Mouse (Mus musculus) kidney, adult 2 months (tissue): ENCODE measurements around the gene Mylk. TPM values are rescaled to one million over a fixed set of nuclear protein-coding genes. Genes with fewer than 3 reads are reported as not detected.

ENCODE experiments used
- DNase-seq: peaks from one replicate; pipeline ENCODE4 v3.0.0; 2021
- H3K27ac ChIP-seq: fragments of 200-500 bp; 2 replicates; pipeline ENCODE4 v1.5.1; 2012; ENCODE audit warnings: low read depth, low read length, control low read depth, inconsistent platforms; ENCODE audit not compliant: insufficient read depth
- H3K27me3 ChIP-seq: fragments of 200-500 bp; replicated peaks from 2 replicates; pipeline ENCODE4 v1.6.1; 2012; ENCODE audit warnings: mild to moderate bottlenecking, moderate library complexity, low read length, inconsistent platforms; ENCODE audit not compliant: control insufficient read depth, insufficient read depth
- H3K36me3 ChIP-seq: fragments of 200-500 bp; 2 replicates; pipeline ENCODE4 v1.6.1; 2012; ENCODE audit warnings: mild to moderate bottlenecking, moderate library complexity, low read length, inconsistent platforms; ENCODE audit not compliant: control insufficient read depth, insufficient read depth
- H3K4me1 ChIP-seq: fragments of 200-500 bp; 2 replicates; pipeline ENCODE4 v1.6.1; 2011; ENCODE audit warnings: low read length; ENCODE audit not compliant: control insufficient read depth, insufficient read depth
- H3K4me3 ChIP-seq: fragments of 200-500 bp; 2 replicates; pipeline ENCODE4 v1.5.1; 2011; ENCODE audit warnings: mild to moderate bottlenecking, low read depth, low read length, control low read depth; ENCODE audit not compliant: insufficient read depth
- CTCF ChIP-seq: fragments of 200-500 bp; conservative IDR thresholded peaks from 2 replicates; pipeline ENCODE4 v1.5.1; 2011; ENCODE audit warnings: low read depth, mild to moderate bottlenecking, control low read depth, low read length, moderate library complexity, mixed read lengths; ENCODE audit not compliant: insufficient read depth, insufficient read length
- POLR2A ChIP-seq: fragments of 200-500 bp; IDR thresholded peaks from one replicate; pipeline ENCODE4 v1.6.1; 2011; ENCODE audit warnings: low read depth, low read length, control low read depth
- WGBS: fragments of 180-500 bp; shearing (Covaris S2); methylation state at CpG from one replicate; pipeline ENCODE4 v1.1.7; 2018; 5-methylcytosine and 5-hydroxymethylcytosine counted together
- polyA plus RNA-seq: library from polyadenylated mRNA; depleted of rRNA; stranded (reverse); fragments of >200 nt; gene quantifications from 2 replicates; pipeline ENCODE4 v1.2.3, GENCODE M21; 2012

The Mylk gene
- polyA plus RNA-seq, 1 experiment = 64.7 TPM

- Histone ChIP-seq H3K4me3 (no peak overlapping the region), H3K27ac (no peak overlapping the region), H3K4me1 (no peaks in the 10 kb centered on the region), H3K27me3 (no peaks in the 10 kb centered on the region), H3K36me3 (no peaks in the 10 kb centered on the region)
- WGBS = 79% methylated on average over 3 of the region's 3 CpGs
- no peak for DNase-seq
- TF ChIP-seq POLR2A (no peak), CTCF (no peak)
Measured at GRCm38 (mm10) chr16:34813570-34813969, 68.6 kb downstream of the Mylk start.

DNA sequence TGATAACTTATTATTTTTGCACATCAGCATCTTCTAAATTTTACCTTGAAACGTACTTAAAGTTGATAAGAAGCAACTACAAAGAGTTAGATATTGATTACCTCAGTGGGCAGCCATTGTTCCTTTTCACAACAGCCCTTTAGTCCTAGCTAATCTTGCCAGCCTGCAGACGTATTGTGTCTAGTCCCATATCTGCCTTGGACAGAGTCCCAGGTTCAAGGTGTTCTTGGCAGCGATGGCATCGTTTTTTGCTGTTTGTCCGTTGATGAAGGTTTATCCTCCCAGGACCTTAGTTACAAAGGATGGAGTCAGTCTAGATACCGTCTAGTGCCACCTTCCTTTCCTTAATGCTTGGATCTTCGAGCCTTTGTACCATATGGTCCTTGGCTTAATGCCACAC lies 69.6 kb downstream of the Mylk start:
- DNase-seq = no peak
- WGBS = 82% methylated on average over 7 of the region's 7 CpGs
- Histone ChIP-seq H3K4me3 (no peak overlapping the region), H3K27me3 (no peaks in the 10 kb centered on the region), H3K4me1 (no peaks in the 10 kb centered on the region), H3K27ac (no peak overlapping the region), H3K36me3 (no peaks in the 10 kb centered on the region)
- TF ChIP-seq POLR2A = no peak

GRCm38 (mm10) chr16:34816548-34816947 lies 71.5 kb downstream of the Mylk start:
- Histone ChIP-seq H3K27me3 (no peaks in the 10 kb centered on the region), H3K36me3 (no peaks in the 10 kb centered on the region), H3K4me3 (no peak overlapping the region), H3K27ac (no peak overlapping the region), H3K4me1 (no peaks in the 10 kb centered on the region)
- DNase-seq = no peak
- 76% methylated on average over 7 of the region's 7 CpGs for WGBS
- TF ChIP-seq POLR2A (no peak), CTCF (no peak)

GRCm38 (mm10) chr16:34825111-34825744 lies 80.2 kb downstream of the Mylk start:
- Histone ChIP-seq H3K4me3 (no peak overlapping the region), H3K4me1 (0 out of 2 replicates have a peak, but pooled peaks cover 4% of the 10 kb centered on the region), H3K36me3 (no peaks in the 10 kb centered on the region), H3K27ac (no peak overlapping the region), H3K27me3 (no peaks in the 10 kb centered on the region)
- WGBS = 48% methylated on average over 7 of the region's 7 CpGs
- no peak for TF ChIP-seq CTCF
- no peak for TF ChIP-seq POLR2A
- DNase-seq = no peak

- DNase-seq = no peak
- TF ChIP-seq POLR2A = no peak
- TF ChIP-seq CTCF = no peak
- Histone ChIP-seq H3K4me3 (no peak overlapping the region), H3K4me1 (no peaks in the 10 kb centered on the region), H3K36me3 (no peaks in the 10 kb centered on the region), H3K27ac (no peak overlapping the region), H3K27me3 (no peaks in the 10 kb centered on the region)
- WGBS = 73% methylated on average over 1 of the region's 1 CpGs
Measured at GRCm38 (mm10) chr16:34834477-34834876, 89.5 kb downstream of the Mylk start.

- Histone ChIP-seq H3K27ac (no peak overlapping the region), H3K4me3 (no peak overlapping the region), H3K4me1 (no peaks in the 10 kb centered on the region), H3K27me3 (no peaks in the 10 kb centered on the region), H3K36me3 (no peaks in the 10 kb centered on the region)
- TF ChIP-seq CTCF (no peak), POLR2A (no peak)
- no peak for DNase-seq
- WGBS = 56% methylated on average over 7 of the region's 7 CpGs
Measured at GRCm38 (mm10) chr16:34839004-34839703, 94.1 kb downstream of the Mylk start.

DNA sequence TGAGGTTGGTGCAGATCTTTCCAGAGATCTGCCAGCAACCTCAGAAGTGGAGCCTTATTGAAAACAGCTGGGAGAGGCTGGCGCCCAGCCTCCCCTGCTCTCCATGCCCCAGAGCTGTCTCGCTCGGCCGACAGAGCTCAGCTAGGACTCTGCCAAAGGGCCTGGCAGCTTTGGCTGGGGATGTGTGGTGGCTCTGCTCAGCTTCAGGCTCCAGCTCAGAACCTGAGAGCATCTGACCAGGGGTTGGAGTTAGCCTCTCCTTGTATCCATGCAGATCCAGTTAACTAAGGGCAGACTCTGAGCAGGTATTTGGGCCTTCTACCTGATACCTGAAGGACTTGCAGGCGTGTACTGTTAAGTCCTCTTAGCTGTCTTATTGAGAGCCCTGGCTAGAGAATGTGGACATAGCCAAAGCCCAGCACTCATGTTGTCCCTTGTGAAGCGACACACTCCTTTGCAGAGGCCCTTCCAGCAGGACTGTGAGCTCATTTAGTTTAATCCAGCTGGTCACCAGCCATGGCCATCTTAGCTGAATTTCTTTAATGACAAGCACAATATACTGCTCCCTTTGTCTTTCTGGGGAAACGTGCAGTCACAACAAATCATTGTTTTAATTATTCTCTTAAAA lies 94.8 kb downstream of the Mylk start:
- Histone ChIP-seq H3K4me1 (no peaks in the 10 kb centered on the region), H3K4me3 (no peak overlapping the region), H3K27me3 (no peaks in the 10 kb centered on the region), H3K27ac (no peak overlapping the region), H3K36me3 (no peaks in the 10 kb centered on the region)
- no peak for TF ChIP-seq POLR2A
- TF ChIP-seq CTCF = no peak
- 56% methylated on average over 7 of the region's 7 CpGs for WGBS
- no peak for DNase-seq
